Mouse (Mus musculus) layer of hippocampus, adult 2 months (tissue): ENCODE measurements around the gene Lbhd2. TPM values are rescaled to one million over a fixed set of nuclear protein-coding genes. Genes with fewer than 3 reads are reported as not detected.

Experiments
- DNase-seq, 2 experiments: peaks; one replicate each; pipeline ENCODE4 v3.0.0; 2022; ENCODE audit warnings: low spot score in 2 of 2
- H3K27ac ChIP-seq: fragments of 200-600 bp; 2 replicates; pipeline ENCODE4 v1.8.1; 2022
- H3K4me3 ChIP-seq: fragments of 200-600 bp; 2 replicates; pipeline ENCODE4 v1.8.1; 2022; ENCODE audit warnings: mild to moderate bottlenecking
- CTCF ChIP-seq: fragments of 200-600 bp; conservative IDR thresholded peaks from 2 replicates; pipeline ENCODE4 v1.8.1; 2022; ENCODE audit warnings: antibody characterized with exemption, mild to moderate bottlenecking, moderate library complexity
- total RNA-seq, 2 experiments: library from RNA; stranded (reverse); gene quantifications; 2 replicates each; pipeline ENCODE4 v1.2.3; 2021

The Lbhd2 gene
- total RNA-seq, 2 experiments from 2014 or later: 1.2 to 1.4 TPM

- TF ChIP-seq CTCF: no peak
- no peak overlapping the region for H3K27ac ChIP-seq
- no peak overlapping the region for H3K4me3 ChIP-seq
- DNase-seq: no peak
Observed at GRCm38 (mm10) chr12:111438850-111439249, 32.2 kb downstream of the Lbhd2 start.

DNA sequence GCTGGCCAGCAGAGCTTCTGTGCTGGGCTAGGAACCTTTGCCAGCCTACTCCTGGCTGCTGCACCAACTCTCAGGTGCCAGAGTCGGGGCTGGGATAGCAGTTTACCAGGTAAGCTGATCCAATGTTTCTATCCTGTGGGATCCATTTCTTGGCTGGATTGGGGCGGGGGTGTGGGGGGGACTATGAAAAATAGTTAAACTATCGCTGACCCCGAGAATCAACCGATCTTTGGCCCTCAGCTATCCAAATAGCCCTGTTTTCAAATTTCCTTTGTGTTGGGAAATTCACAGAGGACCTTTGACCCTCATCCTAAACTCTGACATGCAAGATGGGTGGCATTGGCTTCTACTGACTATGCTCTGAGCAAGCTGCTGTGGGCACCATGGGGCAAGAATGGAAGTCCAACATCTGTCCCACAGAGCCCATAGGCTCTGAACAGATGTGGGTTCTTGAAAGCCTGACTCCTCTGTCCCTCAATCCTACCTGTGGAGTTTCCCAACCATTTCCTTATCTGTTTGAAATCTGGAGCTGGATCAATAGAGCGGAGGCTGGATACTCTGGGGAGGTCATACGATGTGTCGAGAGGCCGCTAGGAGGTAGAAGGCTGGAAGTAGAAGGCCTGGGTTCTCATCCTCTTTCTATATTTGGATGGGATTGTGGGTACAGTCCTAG is 34.2 kb downstream of the Lbhd2 start:
- no peak for DNase-seq
- Histone ChIP-seq H3K4me3 (no peak overlapping the region), H3K27ac (no peak overlapping the region)
- TF ChIP-seq CTCF: no peak

GRCm38 (mm10) chr12:111441523-111441922 is 34.9 kb downstream of the Lbhd2 start:
- no peak for TF ChIP-seq CTCF
- Histone ChIP-seq H3K4me3 (no peak overlapping the region), H3K27ac (no peak overlapping the region)
- no peak for DNase-seq

- TF ChIP-seq CTCF: no peak
- no peak for DNase-seq
- peak within 1 kb of the TSS; percentile 40 for H3K4me3 ChIP-seq
Observed at GRCm38 (mm10) chr12:111442309-111443010, 35.9 kb downstream of the Lbhd2 start, which contains the start of gene Tnfaip2. TSS of gene Tnfaip2 (plus strand) at chr12:111442469.

DNA sequence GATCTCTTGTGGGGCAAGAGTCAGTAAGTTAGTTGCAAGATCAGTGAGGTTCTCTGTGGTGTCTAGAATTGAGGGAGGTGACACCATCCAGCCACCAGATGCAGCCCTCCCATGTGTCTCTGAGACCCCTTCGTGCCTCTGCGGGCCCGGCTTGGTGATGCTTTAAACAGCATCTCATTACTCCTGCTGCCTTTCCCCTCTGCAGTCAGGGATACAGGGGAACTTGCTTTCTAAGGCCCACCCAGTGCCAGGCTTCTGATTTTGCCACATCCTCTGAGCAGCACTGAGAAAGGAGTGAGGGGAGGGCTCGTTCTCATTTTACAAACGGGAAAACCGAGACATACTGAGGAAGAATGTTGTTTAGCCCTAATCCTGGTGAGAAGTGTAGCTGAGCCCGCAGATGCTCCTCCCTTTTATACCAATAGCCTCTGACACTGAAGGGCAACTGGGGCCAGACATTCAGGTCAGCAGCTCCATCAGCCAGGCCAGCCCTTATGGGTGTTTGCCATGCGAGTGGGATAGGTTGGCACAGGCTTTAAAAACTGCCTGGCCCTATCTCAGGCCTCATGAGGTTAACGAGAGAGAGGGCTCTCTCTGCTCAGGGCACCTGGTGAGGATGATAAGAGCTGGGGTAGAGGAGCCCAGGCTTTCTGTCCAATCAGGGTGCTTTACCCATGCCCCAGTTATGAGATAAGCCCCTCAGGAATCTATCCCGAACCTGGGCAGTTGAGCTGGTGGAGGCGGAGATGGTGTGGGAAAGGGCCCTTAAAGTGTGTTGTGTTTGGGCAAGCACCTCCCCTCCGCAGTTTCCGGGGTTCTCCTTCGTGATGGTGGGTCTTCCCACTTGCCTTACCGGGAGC is 36.6 kb downstream of the Lbhd2 start:
- H3K4me3 ChIP-seq: no peak overlapping the region; the same call in 1 of the 2 replicates
- no peak for TF ChIP-seq CTCF
- no peak overlapping the region for H3K27ac ChIP-seq

More at GRCm38 (mm10) chr12:111442309-111443010, 35.9 kb downstream of the Lbhd2 start, which contains the start of gene Tnfaip2:
- H3K27ac ChIP-seq: no peak within 1 kb of the TSS

DNA sequence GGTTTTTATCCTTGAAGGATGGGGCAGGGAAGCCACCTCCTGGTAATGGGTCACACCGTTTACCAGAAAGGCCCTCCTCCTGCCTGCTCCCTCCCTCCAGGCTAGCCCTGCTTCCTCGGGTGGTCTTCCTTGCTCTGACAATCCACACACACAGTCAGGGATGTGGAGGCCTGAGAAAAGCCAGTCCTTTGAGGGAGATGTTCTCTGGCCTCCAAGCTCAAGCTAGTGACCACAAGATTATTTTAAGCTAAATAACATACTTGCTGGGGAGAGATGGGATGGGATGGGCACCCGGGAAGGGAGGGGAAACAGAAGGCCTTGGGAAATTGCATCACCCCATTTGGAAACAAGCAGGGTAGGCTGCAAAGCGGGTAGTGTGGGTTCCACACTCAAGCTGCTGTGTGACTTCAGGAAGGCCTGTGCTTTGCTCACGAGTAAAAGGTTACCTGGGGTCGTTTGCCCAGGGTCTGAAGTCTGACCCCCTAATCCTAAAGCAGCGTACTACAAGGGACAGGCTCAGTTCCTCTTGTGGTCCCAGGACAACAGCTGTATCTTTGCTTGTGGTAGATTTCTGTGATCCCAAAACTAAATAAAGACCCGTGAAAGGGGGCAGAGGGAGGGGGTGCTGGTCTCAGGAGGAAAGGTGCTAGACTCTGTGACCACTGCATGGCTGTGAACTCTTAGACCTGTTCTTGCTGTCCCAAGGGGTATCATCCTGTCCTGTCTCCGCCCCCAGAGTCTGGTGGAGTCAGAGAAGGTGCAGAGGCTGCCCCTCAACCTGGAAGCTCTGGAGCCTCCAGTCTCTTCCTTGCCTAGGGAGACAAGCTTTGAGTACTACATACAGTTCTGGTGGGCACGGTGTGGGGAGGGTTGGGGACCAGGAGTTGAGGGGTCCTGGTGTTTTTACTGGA is 37.6 kb downstream of the Lbhd2 start:
- DNase-seq: no peak
- H3K4me3 ChIP-seq: no peak overlapping the region
- TF ChIP-seq CTCF: no peak
- H3K27ac ChIP-seq: no peak overlapping the region

More for the DNA sequence above, 36.6 kb downstream of the Lbhd2 start:
- DNase-seq: no peak

- no peak for TF ChIP-seq CTCF
- no peak overlapping the region for H3K27ac ChIP-seq
- H3K4me3 ChIP-seq: no peak overlapping the region; the same call in 1 of the 2 replicates
- no peak for DNase-seq
Observed at GRCm38 (mm10) chr12:111445161-111445889, 38.7 kb downstream of the Lbhd2 start.

DNA sequence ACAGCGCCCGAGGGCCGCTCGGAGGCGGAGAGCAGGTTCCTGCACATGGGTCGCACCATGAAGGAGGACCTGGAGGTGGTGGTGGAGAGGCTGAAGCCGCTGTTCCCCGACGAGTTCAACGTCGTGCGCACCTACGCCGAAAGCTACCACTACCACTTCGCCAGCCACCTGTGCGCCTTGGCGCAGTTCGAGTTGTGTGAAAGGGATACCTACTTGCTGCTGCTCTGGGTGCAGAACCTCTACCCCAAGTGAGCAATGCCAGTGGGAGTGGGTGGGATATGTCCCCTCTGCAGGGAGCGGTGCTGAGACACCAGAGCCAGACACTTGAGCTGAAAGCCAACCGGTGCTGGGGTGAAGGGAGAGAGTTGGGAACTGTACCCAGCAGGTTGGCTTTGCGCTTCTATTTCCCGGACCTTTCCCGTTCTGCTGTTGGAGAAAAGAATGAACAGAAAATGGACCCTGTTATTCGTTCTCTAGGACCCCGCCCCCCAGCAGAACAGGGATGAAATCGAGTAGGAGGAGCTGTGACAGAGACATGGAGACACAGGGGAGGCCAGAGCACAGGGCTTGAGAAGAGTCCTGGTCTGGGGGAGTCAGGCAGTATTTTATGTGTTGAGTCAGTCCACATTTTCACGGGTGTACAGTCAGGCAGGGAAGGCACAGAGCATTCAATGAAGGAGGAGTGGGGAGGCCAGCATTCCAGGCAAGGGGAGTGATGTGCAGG is 39.4 kb downstream of the Lbhd2 start:
- Histone ChIP-seq H3K27ac (no peak overlapping the region), H3K4me3 (no peak overlapping the region; the same call in 1 of the 2 replicates)
- TF ChIP-seq CTCF: no peak
- no peak for DNase-seq

GRCm38 (mm10) chr12:111446745-111447144 is 40.1 kb downstream of the Lbhd2 start:
- no peak overlapping the region for H3K4me3 ChIP-seq
- no peak overlapping the region for H3K27ac ChIP-seq
- no peak for DNase-seq
- TF ChIP-seq CTCF: no peak

DNA sequence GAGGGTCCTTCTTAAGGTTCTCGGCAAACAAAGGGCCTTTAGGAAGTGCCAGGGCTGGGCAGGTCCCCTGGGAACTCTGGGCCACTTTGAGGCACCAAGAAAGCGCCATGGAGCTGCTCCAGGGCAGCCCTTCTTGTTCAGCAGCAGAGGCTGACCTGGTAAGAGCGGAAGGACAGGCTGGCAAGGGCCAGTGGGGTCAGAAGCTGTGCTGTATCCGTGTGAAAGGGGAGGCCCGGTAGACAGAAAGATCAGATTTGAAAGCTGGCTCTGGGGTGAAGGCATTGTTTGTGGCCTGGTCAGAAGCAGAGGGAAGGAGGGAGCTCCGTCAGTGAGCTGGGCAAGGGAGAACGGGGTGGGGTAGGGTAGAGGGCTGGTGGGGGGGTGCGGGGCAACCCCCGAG is 40.7 kb downstream of the Lbhd2 start:
- H3K27ac ChIP-seq: no peak overlapping the region
- TF ChIP-seq CTCF: no peak
- no peak for DNase-seq
- H3K4me3 ChIP-seq: no peak overlapping the region
